Mouse (Mus musculus) lung, adult 2 months (tissue): ENCODE results near the gene Trmt13. TPM values are rescaled to one million over a fixed set of nuclear protein-coding genes. Genes with fewer than 3 reads are reported as not detected.
A peak's percentile ranks its signal among the peaks of the same experiment; 100 is the strongest.
"Not testable (repeated sequence)": the region's sequence is repeated elsewhere in the genome, so short reads cannot be mapped to it uniquely, and the experiment has no call there.

Experiments
- DNase-seq: peaks from one replicate; pipeline ENCODE4 v3.0.0; 2022
- H3K4me1 ChIP-seq: fragments of 200-500 bp; 2 replicates; pipeline ENCODE4 v1.6.1; 2011; ENCODE audit warnings: low read length; ENCODE audit not compliant: control insufficient read depth, insufficient read depth
- H3K4me3 ChIP-seq: fragments of 200-500 bp; replicated peaks from 2 replicates; pipeline ENCODE3; 2011; ENCODE audit warnings: low read depth, mild to moderate bottlenecking, control low read depth, low read length; ENCODE audit errors: extremely low read depth
- CTCF ChIP-seq: fragments of 200-500 bp; IDR thresholded peaks from 2 replicates; pipeline ENCODE4 v1.5.1; 2011; ENCODE audit warnings: mild to moderate bottlenecking, low read length, control low read depth; ENCODE audit not compliant: insufficient read depth
- POLR2A ChIP-seq: fragments of 200-500 bp; IDR thresholded peaks from 2 replicates; pipeline ENCODE4 v1.6.1; 2011; ENCODE audit warnings: low read depth, mild to moderate bottlenecking, control low read depth, low read length, borderline replicate concordance; ENCODE audit errors: extremely low read depth
- WGBS: fragments of 180-500 bp; shearing (Covaris S2); methylation state at CpG from one replicate; pipeline ENCODE4 v1.1.7; 2018; 5-methylcytosine and 5-hydroxymethylcytosine counted together
- polyA plus RNA-seq: library from polyadenylated mRNA; depleted of rRNA; stranded (reverse); fragments of >200 nt; gene quantifications from 2 replicates; pipeline ENCODE4 v1.2.3, GENCODE M21; 2012; rRNA removed

The Trmt13 gene
- 4.0 and 6.2 TPM in 2 replicates for polyA plus RNA-seq

DNA sequence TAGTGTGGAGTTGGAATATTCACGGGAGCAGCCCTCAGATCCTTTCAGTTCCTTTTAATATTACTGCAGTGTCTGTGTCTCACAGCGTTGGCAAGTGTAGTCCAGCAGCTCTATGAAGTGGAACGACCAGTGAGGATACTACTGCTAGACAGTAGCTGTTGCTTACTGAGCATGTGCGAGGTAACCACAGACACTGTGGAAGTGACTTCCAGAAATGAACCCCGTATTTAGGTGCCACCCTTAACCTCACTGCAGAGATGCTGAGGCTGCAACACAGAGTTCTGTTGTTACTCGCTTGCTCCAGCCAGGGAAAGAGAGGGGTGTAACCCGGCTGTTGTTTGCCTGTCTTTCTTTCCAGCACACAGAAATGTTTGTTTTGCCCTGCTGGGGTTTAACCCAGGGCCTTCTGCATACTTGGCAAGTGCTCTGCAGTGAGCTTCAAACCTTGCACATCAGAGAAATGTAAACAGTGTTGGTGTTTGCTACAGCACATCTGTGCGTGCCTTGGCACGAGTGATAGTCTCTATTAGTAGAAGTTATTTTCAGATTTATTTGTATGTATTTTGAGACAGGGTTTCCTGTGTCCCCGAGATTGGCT is at the start of gene Trmt13:
Gene Trmt13, minus strand, starts transcription at position 293 of the 598 bp plus-strand sequence.
- peak; percentile 22 for DNase-seq
- Histone ChIP-seq H3K4me3 (peak within 1 kb of the TSS; percentile 19), H3K4me1 (no peaks in the 10 kb centered on the region)
- no peak for TF ChIP-seq CTCF
- no peak for TF ChIP-seq POLR2A
- 39% methylated on average over 10 of the region's 10 CpGs for WGBS

DNA sequence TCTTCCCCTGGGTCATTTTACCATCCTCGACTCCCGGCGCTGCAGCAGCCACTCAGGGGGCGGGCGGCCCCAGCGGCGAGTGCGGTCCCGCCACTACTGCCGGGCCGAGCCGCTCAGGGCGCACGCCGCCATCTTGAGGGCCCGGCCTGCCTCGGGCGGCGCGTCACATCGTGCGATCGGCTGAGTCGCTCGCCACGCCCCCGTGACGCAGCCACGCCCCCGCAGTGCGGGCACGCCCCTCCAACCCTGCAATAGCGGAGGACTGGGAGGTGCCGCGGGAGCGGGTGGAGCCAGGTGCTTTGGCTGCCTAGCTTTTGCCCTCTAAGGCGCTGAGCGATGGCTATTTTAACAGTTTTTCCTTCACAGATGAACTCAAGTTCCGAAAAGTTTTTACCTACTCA is 48.1 kb upstream of the Trmt13 start, which contains the start of gene Mfsd14a:
Gene Mfsd14a, minus strand, starts transcription at position 215 of the 401 bp plus-strand sequence.
- peak; percentile 99 for DNase-seq
- under 1% methylated on average over 39 of the region's 39 CpGs for WGBS
- Histone ChIP-seq H3K4me3 (peak within 1 kb of the TSS; percentile 95), H3K4me1 (peaks cover 20% of the 10 kb centered on the region)
- peak; percentile 85 for TF ChIP-seq POLR2A
- no peak for TF ChIP-seq CTCF

DNA sequence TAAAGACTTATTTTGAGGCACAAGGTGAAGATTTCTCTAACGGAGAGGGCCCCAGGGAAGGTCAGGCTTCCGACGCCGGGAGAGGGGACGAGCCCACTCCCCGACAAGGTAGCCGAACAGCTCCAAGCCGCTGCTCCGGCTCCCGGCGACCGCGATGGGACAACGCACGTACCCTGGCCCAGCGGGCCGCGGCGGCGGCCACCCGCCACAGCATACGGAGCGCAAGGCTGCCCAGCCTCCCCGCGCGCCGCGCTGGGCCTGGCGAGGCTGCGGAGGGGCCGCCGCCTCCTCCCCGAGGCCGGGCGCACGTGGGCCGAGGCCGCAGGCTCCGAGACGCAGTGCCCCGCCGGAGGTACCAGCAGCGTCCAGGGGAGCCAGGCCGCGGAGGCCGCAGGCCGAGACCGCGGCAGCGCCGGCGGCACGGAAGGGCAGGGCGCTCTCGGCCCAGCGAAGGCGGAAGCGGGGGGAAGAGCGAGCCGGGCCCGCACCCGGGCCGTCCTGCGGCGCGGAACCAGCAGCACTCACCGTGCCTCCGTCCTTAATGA is 47.6 kb upstream of the Trmt13 start:
- under 1% methylated on average over 67 of the region's 68 CpGs for WGBS
- TF ChIP-seq POLR2A (no peak), CTCF (no peak)
- peaks cover 20% of the 10 kb centered on the region for H3K4me1 ChIP-seq
- no peak for DNase-seq
- peak overlapping the region; percentile 95 for H3K4me3 ChIP-seq

DNA sequence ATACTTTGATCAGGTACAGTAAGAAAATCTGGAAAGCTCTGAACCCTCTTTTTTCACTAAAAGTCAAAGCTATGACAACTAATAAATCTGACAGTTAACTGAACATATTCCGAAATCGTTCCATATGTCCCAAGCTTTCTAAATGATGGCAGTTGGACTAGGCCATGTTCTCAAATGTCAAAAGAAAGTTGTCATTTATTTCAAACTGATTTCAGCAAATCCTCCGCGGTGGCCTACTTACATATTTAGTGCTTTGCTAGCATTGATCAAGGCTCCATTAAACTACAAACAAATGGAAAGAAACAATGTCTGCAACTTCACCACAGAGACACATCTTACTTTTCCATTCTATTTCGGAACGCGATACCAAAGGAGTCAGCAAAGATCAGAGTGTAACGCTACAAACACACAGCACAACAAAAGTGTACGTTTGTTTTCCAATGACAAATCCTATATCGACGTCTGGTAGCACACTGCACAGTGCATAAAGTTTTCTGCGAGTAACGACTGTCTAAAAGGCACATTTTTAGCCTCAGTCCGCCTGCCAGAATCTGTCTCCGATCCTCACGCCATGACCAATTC is 47.0 kb upstream of the Trmt13 start:
- TF ChIP-seq POLR2A (no peak), CTCF (no peak)
- peak overlapping the region; percentile 95 for H3K4me3 ChIP-seq
- no peak for DNase-seq
- H3K4me1 ChIP-seq = peaks cover 22% of the 10 kb centered on the region
- 3% methylated on average over 16 of the region's 16 CpGs for WGBS

DNA sequence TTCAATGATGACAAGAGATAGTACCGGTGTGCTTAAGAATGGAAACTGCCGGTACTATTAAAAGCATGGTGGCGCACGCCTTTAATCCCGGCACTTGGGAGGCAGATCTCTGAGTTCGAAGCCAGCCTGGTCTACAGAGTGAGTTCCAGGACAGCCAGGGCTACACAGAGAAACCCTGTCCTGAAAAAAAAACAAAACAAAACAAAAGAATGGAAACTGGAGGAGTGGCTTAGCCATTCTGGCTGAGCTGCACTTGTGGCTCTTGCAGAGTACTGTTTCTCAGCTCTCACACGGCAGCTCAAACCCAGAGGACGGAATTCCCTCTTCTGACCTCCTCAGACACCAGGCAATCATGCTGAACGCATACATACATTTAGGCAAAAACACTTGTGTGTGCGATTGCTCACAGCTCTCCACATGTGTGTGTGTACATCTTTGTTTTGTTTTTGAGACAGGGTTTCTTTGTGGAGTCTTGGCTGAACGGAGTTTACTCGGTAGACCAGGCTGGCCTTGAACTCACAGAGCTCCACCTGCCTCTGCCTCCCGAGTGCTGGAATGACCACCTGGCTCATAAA is 45.6 kb upstream of the Trmt13 start:
- no peak overlapping the region for H3K4me3 ChIP-seq
- no peak for DNase-seq
- WGBS = 61% methylated on average over 13 of the region's 13 CpGs
- peaks cover 25% of the 10 kb centered on the region for H3K4me1 ChIP-seq
- no peak for TF ChIP-seq CTCF
- TF ChIP-seq POLR2A = no peak

DNA sequence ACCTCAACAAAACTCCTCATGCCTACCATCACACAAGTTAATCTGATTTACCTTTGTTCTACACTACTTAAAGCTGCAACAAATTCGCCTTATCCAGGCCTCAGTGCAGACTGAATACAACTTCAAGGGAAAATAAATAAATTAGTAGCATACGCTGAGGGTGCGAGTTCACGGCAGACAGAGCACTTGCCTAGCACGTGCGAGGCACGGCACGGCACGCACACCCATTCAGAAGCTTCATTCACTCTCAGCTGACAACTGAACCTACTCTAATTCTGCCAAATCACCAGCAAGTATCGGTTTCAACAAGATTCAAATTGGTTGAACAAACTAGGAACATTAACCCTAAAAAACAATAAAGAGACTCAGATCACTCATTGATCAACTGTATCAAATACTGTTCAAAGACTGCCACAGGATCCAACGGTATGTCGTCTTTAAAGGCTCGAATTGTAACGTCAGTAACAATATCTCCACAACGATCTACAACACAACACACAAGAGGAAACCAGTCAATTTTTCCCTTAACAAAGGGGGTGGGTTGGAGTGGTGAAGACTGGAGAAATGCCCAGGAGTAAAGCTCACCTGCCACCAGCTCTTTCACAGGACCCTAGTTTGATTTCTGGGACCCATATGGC is 44.7 kb upstream of the Trmt13 start:
- Histone ChIP-seq H3K4me1 (peaks cover 25% of the 10 kb centered on the region), H3K4me3 (no peak overlapping the region)
- no peak for TF ChIP-seq POLR2A
- no peak for TF ChIP-seq CTCF
- no peak for DNase-seq
- WGBS = 62% methylated on average over 15 of the region's 15 CpGs

DNA sequence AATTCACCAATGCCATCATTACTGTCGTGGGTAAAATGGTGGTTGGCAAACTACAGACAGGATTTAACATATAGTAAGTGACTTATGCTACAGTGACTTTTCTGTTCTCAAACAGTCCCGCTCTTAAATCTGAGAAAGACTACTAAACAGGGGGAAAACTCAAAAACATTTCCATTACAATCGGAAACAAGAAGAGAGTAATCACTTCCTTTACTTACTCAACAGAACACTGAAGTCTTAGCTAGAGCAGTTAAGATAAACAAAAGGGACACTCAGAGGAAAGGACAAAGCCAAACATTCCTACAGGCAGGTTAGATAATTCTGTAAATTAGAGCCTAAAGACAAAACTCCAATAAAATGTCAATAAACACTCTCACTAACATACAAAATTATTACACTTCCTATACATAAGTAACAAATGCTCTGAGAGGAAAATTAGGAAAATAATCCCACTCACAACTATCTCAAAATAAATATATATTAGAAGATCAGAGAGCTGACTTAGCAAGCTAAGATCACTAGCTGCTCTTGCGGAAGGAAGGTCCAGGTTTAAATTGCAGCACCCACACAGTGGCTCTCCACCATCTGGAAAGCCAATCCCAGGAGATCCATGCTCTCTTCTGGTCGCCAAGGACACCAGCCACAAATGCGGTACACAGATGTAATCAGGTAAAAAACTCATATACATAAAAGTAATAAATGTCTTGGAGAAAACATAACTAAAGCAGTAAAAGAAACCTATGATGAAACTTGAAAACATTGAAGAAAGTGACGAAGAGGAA is 42.0 kb upstream of the Trmt13 start:
- no peak overlapping the region for H3K4me3 ChIP-seq
- DNase-seq = no peak
- H3K4me1 ChIP-seq = peaks cover 23% of the 10 kb centered on the region
- WGBS = 47% methylated on average over 7 of the region's 7 CpGs
- TF ChIP-seq CTCF (no peak), POLR2A (no peak)

DNA sequence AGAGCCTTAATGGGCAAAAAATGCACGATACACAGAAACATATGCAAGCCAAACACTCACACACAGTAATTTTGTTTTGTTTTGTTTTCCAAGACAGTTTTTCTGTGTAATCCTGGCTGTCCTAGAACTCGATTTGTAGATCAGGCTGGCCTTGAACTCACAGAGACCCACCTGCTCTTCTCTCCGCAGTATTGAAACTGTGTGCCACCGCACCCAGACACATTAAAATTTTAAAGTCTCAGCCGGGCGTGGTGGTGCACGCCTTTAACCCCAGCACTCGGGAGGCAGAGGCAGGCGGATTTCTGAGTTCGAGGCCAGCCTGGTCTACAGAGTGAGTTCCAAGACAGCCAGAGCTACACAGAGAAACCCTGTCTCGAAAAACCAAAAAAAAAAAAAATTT is 39.7 kb upstream of the Trmt13 start:
- peaks cover 13% of the 10 kb centered on the region for H3K4me1 ChIP-seq
- DNase-seq, H3K4me3 ChIP-seq: not testable (repeated sequence)
- WGBS = 95% methylated on average over 11 of the region's 11 CpGs
